Mouse (Mus musculus): ENCODE measurements around the gene Btf3.

Btf3 gene

GRCm38 (mm10) chr13:98275646-98276045 is 41.2 kb downstream of the Btf3 start:
- DNase-seq (ENCODE audit: low spot score in 2 of 2) = no peak

- DNase-seq (ENCODE audit: low spot score in 2 of 2) = no peak
Measured at GRCm38 (mm10) chr13:98274023-98274422, 42.8 kb downstream of the Btf3 start.

DNA sequence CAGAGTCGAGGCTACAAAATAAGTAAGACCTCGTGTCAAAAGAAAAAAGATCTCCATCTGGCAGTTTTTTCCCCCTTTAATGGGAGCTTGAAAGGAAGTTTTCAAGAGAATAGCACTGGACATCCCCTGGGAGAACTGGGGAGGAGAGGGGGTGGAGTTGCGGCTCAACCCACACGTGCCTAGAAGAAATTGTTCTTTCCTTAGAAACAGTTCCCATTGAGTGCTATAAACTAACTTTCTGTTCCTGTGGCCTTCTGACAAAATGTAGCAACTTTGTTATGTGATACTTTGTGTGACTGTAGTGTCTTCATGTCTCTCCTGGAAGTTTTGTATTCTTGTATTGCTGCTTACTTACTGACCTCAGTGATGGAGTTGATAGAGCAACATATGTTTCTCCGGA is 52.7 kb downstream of the Btf3 start:
- peak in 1 of 2 experiments; percentile 9 for DNase-seq (ENCODE audit: low spot score in 2 of 2)

DNA sequence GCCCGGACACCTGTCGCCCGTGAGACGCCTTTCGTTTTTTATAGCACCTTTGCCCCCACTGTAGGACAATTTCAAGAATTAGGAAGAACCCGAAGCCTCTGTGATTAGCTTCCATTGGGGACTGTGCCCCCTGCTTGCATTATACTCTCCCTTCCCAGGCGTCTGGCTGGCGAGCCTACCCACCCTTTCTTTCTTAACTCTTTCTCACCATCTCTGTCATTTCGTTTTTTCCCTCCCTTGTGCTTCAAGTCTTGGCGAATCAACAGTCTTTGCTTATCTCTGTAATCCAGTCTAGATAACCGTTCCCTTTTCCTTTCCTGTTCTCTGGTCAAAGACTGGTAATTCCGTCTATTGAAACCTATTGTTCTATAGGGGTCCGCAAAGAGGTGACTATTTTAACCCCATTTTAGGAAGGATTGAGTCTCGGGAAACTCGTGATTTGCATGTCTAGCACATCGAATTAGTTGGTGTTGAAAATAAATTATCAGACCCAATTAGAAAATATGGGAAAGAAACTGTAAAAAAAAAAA is 53.3 kb downstream of the Btf3 start:
- peak in 1 of 2 experiments; percentile 36 for DNase-seq (ENCODE audit: low spot score in 2 of 2)

GRCm38 (mm10) chr13:98262636-98263457 is 54.0 kb downstream of the Btf3 start, which contains the start of the genes Utp15 and Ankra2:
Gene Utp15, minus strand, starts transcription at chr13:98263041.
Gene Ankra2, plus strand, starts transcription at chr13:98263074.
- peak; percentile 99 for DNase-seq (ENCODE audit: low spot score in 2 of 2)

Measured in right cerebral cortex, postnatal 10 days (tissue).